Mouse (Mus musculus) spleen, adult 2 months (tissue): ENCODE data around the gene Rnf212b.

Source experiments
- CTCF ChIP-seq: fragments of 200-500 bp; IDR thresholded peaks from 2 replicates; pipeline ENCODE4 v1.5.1; 2011; ENCODE audit warnings: mild to moderate bottlenecking, inconsistent platforms; ENCODE audit not compliant: insufficient read depth, insufficient read length, insufficient replicate concordance; ENCODE audit errors: extremely low read depth
- POLR2A ChIP-seq: fragments of 200-500 bp; IDR thresholded peaks from 2 replicates; pipeline ENCODE4 v1.6.1; 2011; ENCODE audit warnings: low read depth, low read length, inconsistent platforms

- no peak for TF ChIP-seq CTCF
- TF ChIP-seq POLR2A: no peak
Observed at GRCm38 (mm10) chr14:54768314-54769067, 45.5 kb upstream of the Rnf212b start.
